In genomic region chr6:108772913-108773312, GRCm38 (mm10) we compare ENCODE assay signal across 8 mouse cellular contexts. TPM values are rescaled to one million over a fixed set of nuclear protein-coding genes. Genes with fewer than 3 reads are reported as not detected.
DNase-seq lines count a peak whose midpoint lies in the region; ATAC-seq lines count a peak whose summit lies in the region.

No protein-coding gene starts in this region.

- H3K27ac ChIP-seq in heart, embryonic 12.5 days (ENCODE audit: poor library complexity, severe bottlenecking), result no peak overlapping the region
- no peak overlapping the region for H3K27ac ChIP-seq in midbrain, embryonic 13.5 days

- no peaks in the 10 kb centered on the region for H3K27me3 ChIP-seq in heart, embryonic 12.5 days (replicated peaks)
- H3K27me3 ChIP-seq in midbrain, embryonic 13.5 days, result no peaks in the 10 kb centered on the region

- peak; percentile 94 for DNase-seq in heart, adult 11 months
- peak; percentile 88 to 96 for DNase-seq in cerebellum, postnatal 25 days
- peak; percentile 80 to 89 for DNase-seq in frontal cortex, postnatal 36 days (ENCODE audit: low spot score in 2 of 2)
- peak; percentile 78 to 87 for DNase-seq in left cerebral cortex, postnatal 10 days (ENCODE audit: extremely low spot score in 1 of 2, low spot score in 2 of 2)
- DNase-seq in spleen, adult 12 weeks (ENCODE audit: low spot score), result peak; percentile 44

- no peak overlapping the region for H3K4me2 ChIP-seq in heart, embryonic 12.5 days
- no peak overlapping the region for H3K4me2 ChIP-seq in midbrain, embryonic 13.5 days (replicated peaks)

- no peak overlapping the region for H3K4me3 ChIP-seq in heart, embryonic 12.5 days
- H3K4me3 ChIP-seq in midbrain, embryonic 13.5 days (replicated peaks), result no peak overlapping the region

- intact Hi-C loops in left cerebral cortex, postnatal 10 days (cut with DNase I), result no loop called here

- no peak for ATAC-seq in heart, embryonic 12.5 days (ENCODE audit: insufficient number of reproducible peaks, low FRiP score)
- ATAC-seq in inflammation-experienced regulatory T-cells, adult 6 months, result peak; percentile 96
- ATAC-seq in midbrain, embryonic 13.5 days, result peak; percentile 83

- no peaks in the 10 kb centered on the region for H3K9me3 ChIP-seq in heart, embryonic 12.5 days (replicated peaks)
- H3K9me3 ChIP-seq in midbrain, embryonic 13.5 days, result no peaks in the 10 kb centered on the region

- no peak overlapping the region for H3K9ac ChIP-seq in heart, embryonic 12.5 days
- H3K9ac ChIP-seq in midbrain, embryonic 13.5 days (replicated peaks), result no peak overlapping the region

- no peaks in the 10 kb centered on the region for H3K4me1 ChIP-seq in heart, embryonic 12.5 days (replicated peaks)
- no peaks in the 10 kb centered on the region for H3K4me1 ChIP-seq in midbrain, embryonic 13.5 days (replicated peaks)

- H3K36me3 ChIP-seq in heart, embryonic 12.5 days, result no peaks in the 10 kb centered on the region
- H3K36me3 ChIP-seq in midbrain, embryonic 13.5 days, result no peaks in the 10 kb centered on the region

- WGBS in heart, embryonic 12.5 days, result 13% methylated on average over 9 of the region's 9 CpGs
- 18% methylated on average over 9 of the region's 9 CpGs for WGBS in midbrain, embryonic 13.5 days

RNA-seq across cellular contexts. Expression of gene Arl8b, which starts 10.0 kb away (rescaled TPM):
- 71.6 and 72.6 TPM in 2 replicates for polyA plus RNA-seq in heart, embryonic 12.5 days (2016; fragmentation: Nextera tagmentation; extraction: Ambion mirVana)
- polyA plus RNA-seq in inflammation-experienced regulatory T-cells, adult 6 months (2017; shearing (Covaris generic)), result 10 to 100 TPM; 44.3 to 47.1 (median 46.0) TPM
- total RNA-seq in left cerebral cortex, postnatal 10 days (2021), result 100 to 1,000 TPM; 173 TPM
- 82.3 and 83.5 TPM in 2 replicates for polyA plus RNA-seq in midbrain, embryonic 13.5 days (2015; fragmentation: Nextera tagmentation; extraction: Ambion mirVana)

RNA-seq across cellular contexts. Expression of gene Edem1, which starts 55.5 kb away (rescaled TPM):
- 15.4 and 15.6 TPM in 2 replicates for polyA plus RNA-seq in heart, embryonic 12.5 days (2016; fragmentation: Nextera tagmentation; extraction: Ambion mirVana)
- polyA plus RNA-seq in inflammation-experienced regulatory T-cells, adult 6 months (2017; shearing (Covaris generic)), result 10 to 100 TPM; 41.7 to 94.3 (median 61.0) TPM
- total RNA-seq in left cerebral cortex, postnatal 10 days (2021), result 10 to 100 TPM; 25.0 to 27.2 TPM
- 5.0 and 6.6 TPM in 2 replicates for polyA plus RNA-seq in midbrain, embryonic 13.5 days (2015; fragmentation: Nextera tagmentation; extraction: Ambion mirVana)

Comparison
In these comparisons a context has a peak if more than half of its experiments do, and no peak if none do; other contexts are left out.
1. DNase-seq: peak in every context shown above with its lines; median percentile 94 in heart, adult 11 months; 92 in cerebellum, postnatal 25 days; 84 in frontal cortex, postnatal 36 days; 82 in left cerebral cortex, postnatal 10 days; 44 in spleen, adult 12 weeks.